Mouse (Mus musculus): ENCODE results near the gene Dock3. TPM values are rescaled to one million over a fixed set of nuclear protein-coding genes. Genes with fewer than 3 reads are reported as not detected.

The Dock3 gene
- polyA plus RNA-seq, 2 experiments: 0.11 TPM; not detected in 1

DNA sequence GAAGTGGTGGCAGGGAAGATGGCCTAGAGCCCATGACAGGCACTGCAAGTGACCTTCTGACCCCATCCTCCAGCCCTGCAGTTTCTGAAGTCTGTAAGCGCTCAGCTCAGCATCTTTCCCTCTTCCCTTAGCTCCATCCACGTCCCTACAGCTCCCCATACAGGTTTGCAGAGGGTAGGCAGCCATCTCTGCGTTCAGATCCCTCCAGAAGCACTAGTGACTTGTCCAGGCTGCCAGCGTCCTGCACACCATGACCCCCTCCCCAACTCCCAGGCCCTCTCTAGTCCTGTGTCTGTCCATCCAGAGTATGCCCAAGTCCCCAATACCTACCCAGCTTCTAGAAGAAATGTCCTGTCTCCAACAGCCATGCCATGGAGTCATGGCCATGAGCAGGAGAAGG is 46.4 kb upstream of the Dock3 start:
- H3K27me3 ChIP-seq (ENCODE audit: control insufficient read depth, insufficient read depth, low read length): no peaks in the 10 kb centered on the region
- no peak overlapping the region for H3K27ac ChIP-seq
- no peak overlapping the region for H3K4me2 ChIP-seq (ENCODE audit: low read depth)
- no peak overlapping the region for H3K9ac ChIP-seq (replicated peaks)
- no peak overlapping the region for H3K4me3 ChIP-seq (ENCODE audit: insufficient read depth in 1 of 2, low read depth in 2 of 2, low read length in 2 of 2)
- DNase-seq (ENCODE audit: low read depth in 3 of 3, low spot score in 3 of 3) (no peak), ATAC-seq (ENCODE audit: insufficient read depth) (no peak)
- H3K9me3 ChIP-seq (ENCODE audit: control insufficient read depth, low read length): no peaks in the 10 kb centered on the region
- TF ChIP-seq CTCF (IDR thresholded peaks at IDR 0.05; ENCODE audit: low read depth): no peak
- no peak for TF ChIP-seq EP300 (IDR thresholded peaks at IDR 0.05; ENCODE audit: low read depth)
- 50% methylated on average over 4 of the region's 4 CpGs for WGBS (ENCODE audit: insufficient replicate concordance)
- H3K36me3 ChIP-seq (replicated peaks; ENCODE audit: control insufficient read depth, insufficient read depth, low read depth): no peaks in the 10 kb centered on the region
- peaks cover 5 to 18% of the 10 kb centered on the region in 2 experiments; a peak in 3 of 4 replicates for H3K4me1 ChIP-seq (replicated peaks; ENCODE audit: control insufficient read depth in 2 of 2, insufficient read depth in 2 of 2, low read length in 1 of 2)

DNA sequence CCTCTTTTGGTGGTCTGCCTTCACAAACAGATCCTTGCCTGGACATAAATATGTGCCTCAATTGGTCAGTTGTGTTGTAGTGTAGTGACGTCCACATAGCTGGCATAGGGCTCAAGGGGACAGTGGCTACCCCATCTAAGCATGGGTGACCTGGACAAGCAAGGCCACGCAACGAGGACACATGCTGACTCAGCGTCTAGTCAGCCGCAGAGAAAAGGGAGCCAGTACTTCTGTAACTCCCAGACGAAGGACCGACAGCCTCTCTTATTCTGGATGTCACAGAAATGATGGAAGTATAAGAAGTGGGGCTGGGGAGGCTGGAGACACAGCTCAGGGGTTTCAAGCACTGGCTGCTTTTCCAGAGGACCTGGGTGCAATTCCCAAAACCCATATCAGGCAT is 45.9 kb upstream of the Dock3 start:
- 74% methylated on average over 7 of the region's 7 CpGs for WGBS (ENCODE audit: insufficient replicate concordance)
- Histone ChIP-seq H3K4me2 (ENCODE audit: low read depth) (no peak overlapping the region), H3K4me3 (ENCODE audit: insufficient read depth in 1 of 2, low read depth in 2 of 2, low read length in 2 of 2) (no peak overlapping the region), H3K27me3 (ENCODE audit: control insufficient read depth, insufficient read depth, low read length) (no peaks in the 10 kb centered on the region), H3K9ac (replicated peaks) (no peak overlapping the region), H3K9me3 (ENCODE audit: control insufficient read depth, low read length) (no peaks in the 10 kb centered on the region), H3K27ac (no peak overlapping the region), H3K36me3 (replicated peaks; ENCODE audit: control insufficient read depth, insufficient read depth, low read depth) (no peaks in the 10 kb centered on the region), H3K4me1 (replicated peaks; ENCODE audit: control insufficient read depth in 2 of 2, insufficient read depth in 2 of 2, low read length in 1 of 2) (peaks cover 5 to 20% of the 10 kb centered on the region in 2 experiments; a peak in 3 of 4 replicates)
- DNase-seq (ENCODE audit: low read depth in 3 of 3, low spot score in 3 of 3): no peak
- no peak for TF ChIP-seq CTCF (IDR thresholded peaks at IDR 0.05; ENCODE audit: low read depth)
- no peak for TF ChIP-seq EP300 (IDR thresholded peaks at IDR 0.05; ENCODE audit: low read depth)
- ATAC-seq (ENCODE audit: insufficient read depth): no peak

DNA sequence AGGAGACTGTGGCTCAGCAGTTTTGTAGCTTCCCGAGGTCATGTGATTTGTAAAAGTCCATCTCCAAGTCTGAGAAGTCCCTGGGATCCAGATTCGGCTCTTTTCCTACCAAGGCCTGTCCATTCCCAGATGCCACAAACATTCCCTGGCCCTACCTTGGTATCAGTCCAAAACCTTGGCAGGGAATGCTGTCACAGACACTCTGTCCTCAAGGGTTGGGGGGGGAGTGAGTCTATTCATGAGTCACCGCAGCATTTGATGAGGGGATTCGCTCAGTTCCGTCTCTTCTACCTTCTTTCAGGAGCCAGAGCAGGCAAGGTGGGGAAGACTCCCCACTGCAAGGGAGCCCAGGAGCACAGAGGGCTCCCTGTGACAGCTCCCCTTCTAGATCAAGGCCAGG is 44.0 kb upstream of the Dock3 start:
- TF ChIP-seq EP300 (IDR thresholded peaks at IDR 0.05; ENCODE audit: low read depth) (no peak), CTCF (IDR thresholded peaks at IDR 0.05; ENCODE audit: low read depth) (no peak)
- ATAC-seq (ENCODE audit: insufficient read depth): no peak
- no peak overlapping the region for H3K4me3 ChIP-seq (ENCODE audit: insufficient read depth in 1 of 2, low read depth in 2 of 2, low read length in 2 of 2)
- peaks cover 7 to 36% of the 10 kb centered on the region in 2 experiments; a peak in 3 of 4 replicates for H3K4me1 ChIP-seq (replicated peaks; ENCODE audit: control insufficient read depth in 2 of 2, insufficient read depth in 2 of 2, low read length in 1 of 2)
- H3K9me3 ChIP-seq (ENCODE audit: control insufficient read depth, low read length): no peaks in the 10 kb centered on the region
- no peak for DNase-seq (ENCODE audit: low read depth in 3 of 3, low spot score in 3 of 3)
- H3K27ac ChIP-seq: no peak overlapping the region
- H3K9ac ChIP-seq (replicated peaks): no peak overlapping the region
- H3K36me3 ChIP-seq (replicated peaks; ENCODE audit: control insufficient read depth, insufficient read depth, low read depth): no peaks in the 10 kb centered on the region
- no peak overlapping the region for H3K4me2 ChIP-seq (ENCODE audit: low read depth)
- 78% methylated on average over 5 of the region's 5 CpGs for WGBS (ENCODE audit: insufficient replicate concordance)
- H3K27me3 ChIP-seq (ENCODE audit: control insufficient read depth, insufficient read depth, low read length): no peaks in the 10 kb centered on the region

DNA sequence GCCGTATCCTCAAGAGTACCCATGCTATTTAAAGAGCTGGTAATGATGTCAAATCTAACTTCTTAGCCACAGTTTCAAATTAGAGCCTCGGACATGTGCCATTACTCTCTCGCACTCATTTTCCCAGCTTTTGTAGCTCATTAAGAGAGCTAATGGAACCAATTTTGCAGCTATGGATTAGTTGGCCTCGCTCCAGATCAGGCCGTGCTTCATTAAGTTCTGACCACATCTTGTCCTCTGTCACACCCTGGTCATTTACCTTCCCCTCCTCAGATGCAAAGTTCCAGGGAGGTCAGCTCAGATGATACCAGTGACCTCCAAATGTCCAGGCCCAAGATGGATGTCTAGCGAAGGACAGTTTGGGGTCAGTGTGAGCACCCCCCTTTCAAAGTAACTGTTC is 43.0 kb upstream of the Dock3 start:
- no peak for ATAC-seq (ENCODE audit: insufficient read depth)
- H3K27me3 ChIP-seq (ENCODE audit: control insufficient read depth, insufficient read depth, low read length): no peaks in the 10 kb centered on the region
- DNase-seq (ENCODE audit: low read depth in 3 of 3, low spot score in 3 of 3): no peak
- no peak overlapping the region for H3K4me3 ChIP-seq (ENCODE audit: insufficient read depth in 1 of 2, low read depth in 2 of 2, low read length in 2 of 2)
- H3K9ac ChIP-seq (replicated peaks): no peak overlapping the region
- H3K4me1 ChIP-seq (replicated peaks; ENCODE audit: control insufficient read depth in 2 of 2, insufficient read depth in 2 of 2, low read length in 1 of 2): peaks cover 5 to 33% of the 10 kb centered on the region in 2 experiments; a peak in 3 of 4 replicates
- 75% methylated on average over 6 of the region's 6 CpGs for WGBS (ENCODE audit: insufficient replicate concordance)
- H3K4me2 ChIP-seq (ENCODE audit: low read depth): no peak overlapping the region
- no peaks in the 10 kb centered on the region for H3K9me3 ChIP-seq (ENCODE audit: control insufficient read depth, low read length)
- TF ChIP-seq CTCF (IDR thresholded peaks at IDR 0.05; ENCODE audit: low read depth) (no peak), EP300 (IDR thresholded peaks at IDR 0.05; ENCODE audit: low read depth) (no peak)
- H3K36me3 ChIP-seq (replicated peaks; ENCODE audit: control insufficient read depth, insufficient read depth, low read depth): no peaks in the 10 kb centered on the region
- no peak overlapping the region for H3K27ac ChIP-seq

DNA sequence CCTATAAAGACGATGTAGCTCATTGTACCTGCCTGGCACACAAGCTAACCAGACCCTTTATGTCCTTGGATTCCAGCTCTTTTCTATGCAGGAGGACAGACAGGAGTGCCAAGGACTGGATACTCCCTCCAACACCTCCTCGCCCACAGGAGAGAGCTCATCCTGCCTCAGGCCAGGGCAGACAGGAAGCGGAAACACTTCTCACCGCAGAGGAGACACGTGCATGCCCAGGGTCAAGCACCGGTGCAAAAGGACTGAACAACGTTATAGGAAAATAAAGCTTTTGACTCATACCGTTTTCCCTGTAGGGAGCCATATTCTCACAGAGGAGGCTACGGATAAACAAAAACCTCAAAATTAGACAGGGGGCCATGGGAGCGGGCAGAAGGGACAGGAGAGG is 41.5 kb upstream of the Dock3 start:
- Histone ChIP-seq H3K9ac (replicated peaks) (no peak overlapping the region), H3K4me2 (ENCODE audit: low read depth) (no peak overlapping the region), H3K27ac (no peak overlapping the region), H3K27me3 (ENCODE audit: control insufficient read depth, insufficient read depth, low read length) (no peaks in the 10 kb centered on the region), H3K36me3 (replicated peaks; ENCODE audit: control insufficient read depth, insufficient read depth, low read depth) (no peaks in the 10 kb centered on the region), H3K9me3 (ENCODE audit: control insufficient read depth, low read length) (no peaks in the 10 kb centered on the region), H3K4me3 (ENCODE audit: insufficient read depth in 1 of 2, low read depth in 2 of 2, low read length in 2 of 2) (no peak overlapping the region), H3K4me1 (replicated peaks; ENCODE audit: control insufficient read depth in 2 of 2, insufficient read depth in 2 of 2, low read length in 1 of 2) (peaks cover 2 to 29% of the 10 kb centered on the region in 2 experiments; a peak in 3 of 4 replicates)
- ATAC-seq (ENCODE audit: insufficient read depth): no peak
- 30% methylated on average over 10 of the region's 10 CpGs for WGBS (ENCODE audit: insufficient replicate concordance)
- DNase-seq (ENCODE audit: low read depth in 3 of 3, low spot score in 3 of 3): no peak
- no peak for TF ChIP-seq CTCF (IDR thresholded peaks at IDR 0.05; ENCODE audit: low read depth)
- TF ChIP-seq EP300 (IDR thresholded peaks at IDR 0.05; ENCODE audit: low read depth): no peak

Data from liver, embryonic 14.5 days (tissue).